Mouse (Mus musculus) left cerebral cortex, adult 18-20 months (tissue): ENCODE data around the gene Dpep1. TPM values are rescaled to one million over a fixed set of nuclear protein-coding genes. Genes with fewer than 3 reads are reported as not detected.

Experiments used
- DNase-seq, 2 experiments: peaks; one replicate each; pipeline ENCODE4 v3.0.0; 2021 to 2022; ENCODE audit warnings: low spot score in 2 of 2, mixed read lengths in 1 of 2
- total RNA-seq, 2 experiments: library from RNA; stranded (reverse); gene quantifications; 2 replicates each; pipeline ENCODE4 v1.2.3; 2021

Dpep1 gene
- total RNA-seq, 2 experiments from 2014 or later: not detected

- no peak for DNase-seq
Measured at GRCm38 (mm10) chr8:123245543-123245942, 59.5 kb downstream of the Dpep1 start.

- no peak for DNase-seq
Measured at GRCm38 (mm10) chr8:123247748-123248147, 61.7 kb downstream of the Dpep1 start.

GRCm38 (mm10) chr8:123248596-123248995, 62.6 kb downstream of the Dpep1 start:
- DNase-seq: no peak

- DNase-seq: no peak
Measured at GRCm38 (mm10) chr8:123250940-123251339, 64.9 kb downstream of the Dpep1 start.

Other genes with a start within 250 kb of the Dpep1 start
- gene Ankrd11, start 144.0 kb upstream of the Dpep1 start, total RNA-seq: 100 to 1,000 TPM; 154 to 164 TPM
- gene Spg7, start 123.3 kb upstream of the Dpep1 start, total RNA-seq: 10 to 100 TPM; 56.2 to 66.7 TPM
- gene Rpl13, start 83.9 kb upstream of the Dpep1 start, total RNA-seq: 100 to 1,000 TPM; 438 to 447 TPM
- gene Cpne7, start 68.9 kb upstream of the Dpep1 start, total RNA-seq: 10 to 100 TPM; 58.0 to 61.3 TPM
- under 1 TPM in 1 of 2 experiments, not detected in 1; 0.51 TPM for gene Sult5a1, start 27.9 kb upstream of the Dpep1 start, total RNA-seq
- 100 to 1,000 TPM in 1 of 2 experiments, 10 to 100 TPM in 1; 88.7 to 103 TPM for gene Chmp1a, start 26.5 kb downstream of the Dpep1 start, total RNA-seq
- 1 to 10 TPM; 5.9 to 9.8 TPM for gene Spata33, start 26.6 kb downstream of the Dpep1 start, total RNA-seq
- gene Cdk10, start 38.6 kb downstream of the Dpep1 start, total RNA-seq: 10 to 100 TPM; 94.7 to 98.6 TPM
- 10 to 100 TPM; 79.4 to 82.0 TPM for gene Spata2l, start 50.0 kb downstream of the Dpep1 start, total RNA-seq
- 10 to 100 TPM; 19.9 to 21.5 TPM for gene Zfp276, start 68.0 kb downstream of the Dpep1 start, total RNA-seq
- 10 to 100 TPM; 58.6 to 69.5 TPM for gene Vps9d1, start 68.1 kb downstream of the Dpep1 start, total RNA-seq
- 1 to 10 TPM; 1.5 to 1.9 TPM for gene Fanca, start 132.3 kb downstream of the Dpep1 start, total RNA-seq
- gene Spire2, start 146.5 kb downstream of the Dpep1 start, total RNA-seq: 10 to 100 TPM; 19.0 to 20.1 TPM
- 100 to 1,000 TPM; 565 to 596 TPM for gene Tcf25, start 187.5 kb downstream of the Dpep1 start, total RNA-seq
- under 1 TPM in 1 of 2 experiments, not detected in 1; 0.12 TPM for gene Mc1r, start 220.9 kb downstream of the Dpep1 start, total RNA-seq
- 100 to 1,000 TPM; 392 to 405 TPM for gene Tubb3, start 225.2 kb downstream of the Dpep1 start, total RNA-seq
- gene Def8, start 237.3 kb downstream of the Dpep1 start, total RNA-seq: 10 to 100 TPM; 52.9 to 56.3 TPM